Mouse (Mus musculus) kidney, postnatal 36 days (tissue): ENCODE results near the gene Atxn7l1.

ENCODE experiments used
- DNase-seq, 2 experiments: peaks; one replicate each; pipeline ENCODE4 v3.0.0; 2021 to 2022; ENCODE audit warnings: mixed read lengths in 2 of 2

Atxn7l1 gene

DNA sequence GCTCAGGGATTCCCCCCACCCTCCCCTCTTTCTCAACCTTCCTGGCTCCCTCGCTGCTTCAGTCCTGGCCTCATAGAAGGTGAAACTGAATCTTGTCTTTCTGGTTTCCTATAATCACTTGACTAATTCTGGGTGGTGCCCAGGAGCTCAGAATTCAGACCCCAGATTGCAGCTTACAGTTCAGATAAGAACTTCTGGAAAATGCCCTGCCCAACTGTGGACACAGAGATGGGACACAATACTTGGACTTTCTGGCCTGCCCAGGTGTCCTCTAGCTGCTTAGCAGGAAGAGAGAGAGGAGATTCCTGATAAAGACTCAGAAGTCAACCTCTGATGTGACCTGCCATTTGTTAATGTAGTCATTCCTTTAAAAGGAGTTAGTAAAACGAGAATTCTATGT lies 131.7 kb downstream of the Atxn7l1 start:
- DNase-seq, result peak in 1 of 2 experiments; percentile 10

DNA sequence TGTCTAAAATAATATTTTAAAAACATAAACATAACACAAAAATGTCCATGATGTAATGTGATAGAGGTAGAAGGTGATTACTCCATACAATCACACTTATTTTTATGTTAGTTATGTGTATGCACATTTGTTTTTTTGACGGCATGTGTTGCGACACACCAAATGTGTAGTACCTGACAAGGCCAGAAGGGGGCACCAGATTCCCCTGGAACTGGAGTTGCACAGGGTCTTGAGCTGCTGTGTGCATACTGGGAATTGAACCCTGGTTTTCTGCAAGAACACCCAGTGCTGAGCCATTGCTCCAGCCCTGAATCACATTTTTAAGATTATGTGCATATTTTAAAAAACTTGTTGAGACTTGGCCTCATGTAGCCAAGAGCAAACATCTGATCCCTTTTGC lies 133.3 kb downstream of the Atxn7l1 start:
- DNase-seq, result peak; percentile 54 to 88

DNA sequence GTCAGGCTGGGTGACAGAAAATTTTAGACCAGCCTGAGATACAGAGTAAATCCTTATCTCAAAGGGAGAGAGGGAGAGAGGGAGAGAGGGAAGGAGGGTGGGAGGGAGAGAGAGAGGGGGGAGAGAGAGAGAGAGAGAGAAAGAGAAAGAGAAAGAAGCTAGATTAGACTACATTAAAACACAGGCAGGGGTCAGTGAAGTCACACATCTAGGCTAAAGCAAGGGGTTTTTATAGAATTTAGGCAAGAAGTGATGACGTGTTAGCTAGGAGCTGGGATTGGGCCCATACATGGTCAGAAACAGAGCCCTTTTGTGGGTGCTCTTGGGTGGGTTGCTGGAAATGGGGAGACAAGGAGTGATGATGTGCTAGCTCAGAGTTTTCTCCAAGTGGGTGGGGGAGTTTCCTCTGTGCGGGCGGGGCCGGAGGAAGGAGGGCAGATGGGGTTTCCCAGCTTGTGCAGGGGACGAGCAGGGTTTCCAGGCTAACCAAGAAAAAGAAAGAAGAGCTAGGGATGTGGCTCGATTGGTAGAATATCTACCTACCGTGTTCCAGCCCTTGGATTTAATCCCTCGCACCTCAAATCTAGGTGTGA lies 136.9 kb downstream of the Atxn7l1 start:
- no peak for DNase-seq

DNA sequence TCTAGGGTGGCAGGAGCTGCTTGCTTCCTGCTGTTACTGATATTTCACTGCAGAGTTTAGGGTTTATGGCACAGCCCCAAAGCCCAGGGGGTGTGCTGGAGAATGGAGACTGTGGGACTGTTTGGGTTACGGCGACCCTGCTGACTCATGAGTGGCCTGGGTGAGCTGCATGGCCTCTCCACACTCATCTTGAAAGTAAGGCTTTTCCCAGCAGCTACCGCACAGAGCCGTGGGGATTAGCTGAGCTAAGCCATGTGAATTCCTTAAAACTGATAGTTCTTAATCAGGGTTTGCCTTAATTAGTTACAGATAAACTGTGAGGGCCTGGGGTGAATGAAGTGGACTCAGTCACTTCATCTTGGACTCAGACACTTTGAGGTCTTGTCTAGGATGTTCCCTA lies 137.9 kb downstream of the Atxn7l1 start:
- DNase-seq, result peak; percentile 47 to 50

DNA sequence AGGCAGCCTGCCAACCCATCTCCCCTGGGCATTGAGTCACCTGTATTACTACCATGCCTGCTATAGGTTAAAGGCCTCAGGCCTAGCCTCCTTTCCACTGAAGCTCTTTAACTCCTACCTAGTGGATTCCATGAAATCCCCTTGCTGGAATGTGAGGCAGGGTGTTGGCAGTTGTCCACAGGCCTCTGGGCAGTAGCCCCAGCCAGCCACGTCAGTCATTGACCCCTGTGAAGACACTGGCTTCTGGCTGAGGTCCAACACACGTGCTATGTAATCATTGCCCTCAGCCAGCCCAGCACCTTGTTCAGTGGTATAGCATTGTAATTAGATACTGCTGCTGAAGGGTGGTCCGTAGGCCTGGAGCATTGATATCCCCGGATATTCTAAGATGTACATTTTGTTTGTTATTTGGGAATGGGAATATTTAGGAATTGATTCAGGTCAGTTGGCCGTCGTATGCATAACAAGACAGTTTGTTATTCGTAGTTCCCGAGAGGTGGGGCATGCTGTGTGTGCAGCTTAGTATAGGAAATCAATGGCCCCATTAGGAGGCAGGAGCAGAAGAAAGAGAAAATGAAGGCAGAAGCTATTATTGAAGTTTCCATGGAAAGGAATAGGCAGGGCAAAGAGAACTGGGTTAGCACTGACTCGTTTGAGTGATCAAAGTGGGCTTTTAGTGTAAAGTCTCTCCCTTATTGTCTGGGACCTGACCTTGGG lies 138.6 kb downstream of the Atxn7l1 start:
- peak; percentile 93 to 94 for DNase-seq

DNA sequence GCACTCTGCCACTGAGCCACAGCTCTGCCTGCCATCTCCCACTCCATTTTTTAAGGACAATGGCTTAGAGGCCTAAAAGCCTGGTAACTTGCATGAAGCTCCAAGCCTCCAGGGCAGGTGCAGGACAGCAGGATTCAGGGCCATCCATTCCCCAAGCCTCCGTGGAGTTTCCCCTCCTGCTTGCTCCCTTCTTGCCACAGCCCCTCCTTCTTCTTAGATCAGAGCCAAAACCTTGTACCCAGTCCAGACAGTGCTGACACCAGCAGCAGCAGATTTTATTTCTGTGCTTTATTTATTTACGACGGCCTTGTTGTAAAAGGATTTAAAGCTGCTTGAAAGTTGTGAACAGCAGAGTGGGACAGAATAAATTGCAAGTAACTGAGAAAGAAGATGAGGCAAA lies 140.2 kb downstream of the Atxn7l1 start:
- peak; percentile 40 to 51 for DNase-seq

DNA sequence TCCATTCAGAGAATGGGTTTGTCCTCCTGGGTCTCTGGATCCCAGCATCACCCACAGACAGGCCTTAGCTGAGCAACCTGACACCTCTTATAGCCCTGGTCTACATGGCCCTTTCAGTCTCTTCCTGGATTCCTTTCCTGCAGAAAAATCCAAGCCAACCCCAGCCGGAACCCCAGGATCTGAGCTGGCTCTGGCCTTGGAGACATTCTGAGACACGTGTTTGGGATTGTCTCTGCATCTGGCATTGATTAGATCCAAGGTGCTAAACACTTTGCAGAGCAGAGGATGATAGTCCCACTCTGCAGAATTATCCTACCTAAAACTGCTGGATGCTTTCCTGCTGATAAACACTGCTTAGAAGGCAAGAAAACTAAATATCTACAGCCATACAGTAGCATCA lies 141.3 kb downstream of the Atxn7l1 start:
- DNase-seq, result no peak

DNA sequence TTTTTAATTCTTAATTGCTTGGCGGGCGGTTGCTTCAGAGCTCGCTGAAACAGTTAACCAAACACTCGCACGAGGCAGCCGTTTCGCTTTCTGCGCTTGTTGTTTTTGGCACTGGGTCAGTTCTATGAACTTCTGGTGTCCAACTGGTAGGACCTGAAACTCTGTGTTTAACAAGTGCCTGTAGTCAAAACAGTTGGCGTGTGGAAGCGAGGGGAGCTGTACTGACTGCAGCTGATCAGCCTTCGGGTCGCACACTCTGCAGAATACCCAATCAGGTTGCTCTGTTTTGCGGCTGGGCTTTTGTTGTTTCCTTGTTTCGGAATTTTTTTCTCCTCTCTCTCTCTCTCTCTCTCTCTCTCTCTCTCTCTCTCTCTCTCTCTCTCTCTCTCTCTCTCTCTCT lies 154.6 kb downstream of the Atxn7l1 start:
- DNase-seq, result peak; percentile 79 to 87

DNA sequence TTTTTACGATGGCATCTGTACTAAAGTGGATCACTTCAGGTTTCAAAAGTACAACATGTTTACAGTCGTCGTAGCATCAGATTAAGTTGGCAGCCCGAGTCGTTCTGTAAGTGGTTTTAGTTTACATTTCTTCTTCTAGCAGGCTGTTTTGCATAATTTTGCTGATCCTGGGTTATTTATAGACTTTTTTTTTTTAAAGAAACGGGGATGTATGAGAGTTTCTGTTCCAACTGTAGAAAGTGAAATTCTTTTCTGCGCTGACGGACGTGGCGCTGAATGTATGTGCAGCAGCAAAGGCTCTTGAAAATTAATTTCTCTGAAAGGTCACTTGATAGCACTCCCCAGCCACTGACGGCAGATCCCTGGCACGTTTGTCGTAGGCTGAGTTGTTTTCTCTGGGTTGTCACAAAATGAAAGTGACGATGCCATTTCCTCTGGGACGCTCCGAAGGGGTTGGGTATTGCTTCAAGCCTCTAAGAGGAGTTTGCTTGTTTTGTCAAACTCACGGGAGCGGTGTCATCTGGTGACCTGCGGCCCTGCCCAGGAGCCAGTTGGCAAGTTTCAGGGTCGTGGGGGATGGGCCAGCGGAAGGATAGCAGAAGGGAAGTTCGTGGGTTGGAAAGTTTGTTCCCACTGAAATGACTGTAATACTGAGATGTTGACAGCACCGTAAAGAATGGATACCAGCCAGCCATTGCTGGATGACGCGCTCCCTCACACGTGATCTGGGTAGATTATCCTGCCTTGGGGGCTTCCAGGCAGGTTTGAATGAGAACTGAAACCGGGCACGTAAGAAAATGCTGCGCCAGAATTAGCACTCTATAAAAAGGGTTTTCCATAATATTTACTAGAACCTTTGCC lies 155.3 kb downstream of the Atxn7l1 start:
- peak; percentile 77 to 89 for DNase-seq

DNA sequence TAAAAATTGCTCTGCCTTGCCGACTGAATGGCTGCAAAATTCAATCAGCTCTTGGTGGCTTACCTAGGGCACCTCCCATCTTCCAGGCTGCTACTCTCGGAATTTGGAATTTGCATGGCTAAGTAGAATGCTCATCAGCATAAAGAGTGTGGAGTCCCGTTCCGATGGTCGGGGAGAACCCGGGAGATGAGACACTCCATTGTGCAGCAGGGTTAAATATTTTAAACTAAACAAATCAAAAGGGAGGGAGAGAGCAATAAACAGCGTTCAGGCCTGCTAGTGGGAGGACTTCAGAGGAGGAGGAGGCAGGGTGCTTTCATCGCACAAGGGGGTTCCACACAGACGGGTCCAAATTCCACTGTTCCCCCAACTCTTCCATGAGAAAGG lies 155.9 kb downstream of the Atxn7l1 start:
- DNase-seq, result peak; percentile 42 to 59

DNA sequence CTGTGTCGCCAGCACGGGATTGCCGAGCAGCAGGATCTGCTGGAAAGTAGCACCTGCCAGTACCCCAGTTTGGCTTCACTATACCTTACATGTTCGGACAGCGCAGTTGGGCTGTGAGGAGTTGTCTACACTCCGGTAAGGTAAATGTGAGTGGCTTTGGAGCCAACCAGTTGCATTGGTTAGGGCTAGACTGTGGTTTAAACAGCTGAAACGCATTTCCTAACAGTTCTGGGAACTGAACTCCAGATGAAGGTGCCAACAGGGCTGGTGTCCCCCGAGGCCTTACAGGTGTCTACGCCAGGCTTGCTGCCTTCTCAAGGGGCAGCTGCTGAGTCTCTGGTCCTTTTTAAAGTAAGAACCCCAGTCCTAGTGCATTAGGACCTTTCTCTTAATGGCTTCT lies 157.6 kb downstream of the Atxn7l1 start:
- DNase-seq, result no peak

DNA sequence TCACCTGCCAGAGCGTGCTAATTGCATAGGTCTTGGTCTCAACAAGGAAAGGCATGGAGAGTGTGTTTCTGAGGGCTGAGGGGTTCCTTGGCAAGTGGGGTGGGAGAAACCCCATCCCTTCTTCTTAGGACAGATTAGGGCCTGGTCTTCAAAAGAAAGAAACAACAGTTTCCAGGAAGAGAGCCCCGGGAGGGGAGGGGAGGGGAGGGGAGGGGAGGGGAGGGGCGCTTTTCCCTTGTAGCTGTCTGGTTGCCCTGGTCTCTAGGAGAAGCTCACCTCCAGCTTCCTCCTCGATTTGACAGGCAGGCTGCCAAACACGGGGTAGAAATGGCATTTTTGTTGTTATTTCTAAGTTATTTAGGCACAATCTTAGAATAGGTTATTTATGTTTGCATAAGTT lies 159.0 kb downstream of the Atxn7l1 start:
- no peak for DNase-seq

DNA sequence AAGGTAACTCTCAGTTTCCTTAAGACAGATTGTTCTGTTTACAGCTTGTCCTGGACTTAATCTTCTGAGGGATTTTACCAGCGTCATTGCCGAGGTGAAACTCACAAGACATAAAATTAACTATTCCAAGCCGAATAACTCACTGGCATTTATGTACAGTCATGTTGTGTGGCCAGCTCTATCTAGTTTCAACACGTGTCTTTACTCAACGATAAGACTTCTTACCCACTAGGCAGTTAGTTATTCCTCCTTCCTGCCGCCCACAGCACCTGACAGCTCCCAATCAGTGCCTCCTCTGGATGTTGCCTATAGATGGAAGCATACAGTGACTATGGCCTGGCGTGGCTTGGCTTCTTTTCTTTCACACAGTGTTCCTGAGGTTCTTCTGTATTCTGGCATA lies 161.2 kb downstream of the Atxn7l1 start:
- DNase-seq, result no peak

DNA sequence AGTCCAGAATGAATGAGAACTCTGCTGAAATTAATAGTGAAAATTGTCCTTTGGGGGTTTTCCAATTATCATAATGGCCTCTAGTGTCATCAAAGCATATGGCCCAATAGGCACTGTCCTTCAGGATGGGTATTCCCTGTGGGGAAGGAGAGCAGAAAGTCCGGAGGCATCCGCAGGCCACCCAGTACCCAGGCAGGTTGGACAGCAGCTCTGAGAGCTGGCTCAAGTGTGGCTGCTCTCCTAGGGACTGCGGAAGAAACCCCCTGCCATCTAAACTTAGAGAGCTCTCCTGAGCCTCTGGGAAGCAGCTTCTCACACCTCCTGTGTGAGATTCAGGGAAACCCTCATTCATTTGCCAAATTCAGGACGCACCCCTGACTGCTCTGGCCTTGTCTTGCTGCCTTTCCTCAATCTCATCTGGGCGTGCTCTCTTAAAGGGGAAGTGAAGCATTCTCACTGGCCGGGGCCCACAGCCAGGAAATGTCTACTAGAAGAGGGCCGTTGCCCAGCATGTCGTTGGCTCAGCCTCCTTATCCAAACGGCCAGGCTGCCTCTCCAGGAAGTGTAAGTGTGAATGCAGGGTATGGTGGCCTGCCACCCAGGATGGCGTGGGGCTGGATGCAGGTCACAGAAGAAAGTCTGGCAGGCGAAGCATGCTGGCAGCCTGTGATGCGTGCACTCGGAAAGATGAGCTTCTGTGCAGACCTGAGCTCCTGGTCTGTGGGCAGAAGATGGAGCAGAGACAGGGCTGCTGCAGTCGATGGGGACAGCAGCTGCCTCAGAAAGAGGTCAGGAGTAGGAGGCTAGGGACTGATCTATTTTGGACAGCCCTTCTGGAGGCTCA lies 166.6 kb downstream of the Atxn7l1 start:
- peak; percentile 78 to 83 for DNase-seq

DNA sequence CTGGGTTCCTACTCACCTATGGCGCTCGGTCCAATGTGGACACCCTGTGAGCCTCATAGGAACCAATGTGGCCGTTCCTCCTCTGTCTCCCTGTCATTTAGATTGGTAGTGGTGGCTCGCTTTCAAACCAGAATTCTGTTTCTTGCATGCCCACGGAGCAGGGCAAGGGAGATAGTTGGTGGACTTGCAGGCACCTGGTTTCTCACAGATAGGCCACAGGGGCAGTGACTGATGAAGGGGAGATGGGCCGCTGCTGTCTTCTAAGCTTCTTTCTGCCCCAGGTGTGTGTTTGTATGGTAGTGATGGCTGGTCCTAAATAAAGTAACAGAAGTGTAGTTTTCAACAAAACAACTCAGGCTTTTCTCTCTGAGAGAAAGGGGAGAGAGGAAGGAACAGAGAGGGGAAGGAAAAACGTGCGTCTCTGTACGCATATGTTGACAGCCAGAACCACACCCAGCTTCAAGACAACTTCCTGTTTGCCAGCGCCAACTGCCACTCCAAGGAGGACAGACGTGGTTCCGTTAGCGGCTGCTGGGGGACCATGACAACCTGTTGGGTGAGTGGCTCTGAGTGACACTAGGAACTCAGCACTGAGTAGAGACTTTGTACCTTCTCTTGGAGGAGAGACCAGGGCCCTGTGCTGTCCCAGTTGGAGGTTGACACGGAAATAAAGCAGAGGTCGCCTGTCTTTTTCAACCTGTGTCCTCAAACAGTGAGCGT lies 167.6 kb downstream of the Atxn7l1 start:
- peak; percentile 52 to 66 for DNase-seq

DNA sequence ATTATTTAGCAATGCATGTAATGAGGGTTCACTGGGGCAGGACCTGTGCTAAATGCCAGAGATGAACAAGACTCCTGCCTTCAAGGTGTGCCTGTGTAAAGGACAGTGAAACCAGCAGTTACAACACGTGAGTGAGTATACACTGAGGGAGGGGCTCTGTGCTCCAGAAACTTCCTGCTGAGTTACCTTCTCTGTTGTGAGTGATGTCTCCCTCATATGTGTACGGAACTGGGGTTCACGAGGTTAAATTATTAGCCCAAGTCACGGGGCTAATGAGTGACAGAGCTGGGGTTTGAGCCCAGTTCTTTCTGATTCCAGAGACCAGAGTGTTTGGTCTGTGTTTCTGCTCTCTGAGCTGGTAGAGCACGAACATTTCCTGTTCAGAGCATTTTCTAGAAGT lies 168.3 kb downstream of the Atxn7l1 start:
- DNase-seq, result peak; percentile 71 to 75

DNA sequence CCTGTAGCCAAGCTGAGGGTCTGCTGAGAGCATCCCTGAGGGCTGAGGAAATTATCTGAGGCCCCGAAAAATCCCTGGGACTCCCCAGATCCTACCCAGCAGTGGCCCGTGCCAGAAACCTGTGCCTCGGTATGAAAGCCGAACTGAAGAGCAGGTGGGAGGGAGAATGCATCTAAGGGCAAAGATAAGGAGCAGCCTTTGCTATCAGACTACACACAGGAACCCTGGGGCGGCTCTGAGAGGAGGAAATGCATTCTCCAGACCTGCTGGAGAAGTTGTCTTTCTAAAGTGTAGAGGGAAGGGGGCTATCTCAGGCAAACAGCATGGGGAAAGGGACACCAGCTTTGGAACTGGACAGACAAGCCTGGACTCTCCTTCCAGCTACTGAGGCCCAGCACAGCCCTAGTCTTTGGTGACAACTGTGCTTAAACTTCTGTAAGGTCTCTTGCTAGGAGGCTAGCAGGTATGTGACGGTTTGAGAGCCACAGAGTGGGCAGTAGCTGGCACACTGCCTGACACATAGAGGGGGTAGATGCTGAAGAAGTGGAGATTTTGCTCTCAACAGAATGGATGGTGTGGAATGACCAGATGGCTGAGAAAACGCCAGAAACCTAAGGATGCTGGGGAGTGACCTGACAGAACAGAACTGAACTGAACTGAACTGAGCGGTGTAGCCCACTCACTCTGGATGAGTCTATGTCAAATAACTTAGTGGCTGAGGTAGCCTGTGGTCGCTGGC lies 170.5 kb downstream of the Atxn7l1 start:
- no peak for DNase-seq

DNA sequence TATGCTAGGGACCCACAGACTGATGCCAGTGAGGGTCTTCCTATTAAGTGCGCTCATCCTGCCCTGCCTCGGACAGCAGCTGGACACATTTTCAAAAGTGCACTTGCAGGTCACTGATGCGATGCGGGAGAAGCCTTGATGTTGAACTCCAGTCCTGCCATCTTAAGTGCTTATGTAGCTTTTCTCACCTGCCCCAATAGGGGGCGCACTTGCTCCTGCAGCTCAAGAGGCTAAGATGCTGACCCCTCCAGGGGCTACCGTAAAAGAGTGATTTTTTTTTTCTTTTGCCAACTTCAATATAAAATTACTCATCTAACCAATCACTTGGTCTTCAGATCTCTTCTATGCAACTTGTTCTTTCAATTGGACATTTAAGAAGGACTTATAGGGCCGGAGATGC lies 175.1 kb downstream of the Atxn7l1 start:
- peak in 1 of 2 experiments; percentile 30 for DNase-seq

DNA sequence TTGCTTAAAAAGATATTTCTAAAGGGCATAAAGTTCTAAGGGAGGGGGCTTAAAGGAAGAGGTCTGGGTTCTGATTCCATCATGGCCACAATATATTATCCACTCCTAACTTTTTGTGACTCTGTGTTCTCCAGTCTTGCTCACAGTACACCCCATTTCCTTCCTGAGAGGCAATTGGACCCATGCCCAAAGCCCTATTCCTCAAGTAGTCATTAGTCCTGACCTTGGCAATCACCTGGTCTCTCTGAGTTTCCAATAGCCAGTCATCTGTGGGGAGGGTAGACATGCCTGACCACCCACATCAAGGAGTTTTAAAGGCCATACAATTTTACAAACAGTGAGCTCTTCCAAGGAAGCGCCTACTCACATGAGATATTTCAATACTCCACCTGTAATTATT lies 176.3 kb downstream of the Atxn7l1 start:
- peak; percentile 36 to 48 for DNase-seq

DNA sequence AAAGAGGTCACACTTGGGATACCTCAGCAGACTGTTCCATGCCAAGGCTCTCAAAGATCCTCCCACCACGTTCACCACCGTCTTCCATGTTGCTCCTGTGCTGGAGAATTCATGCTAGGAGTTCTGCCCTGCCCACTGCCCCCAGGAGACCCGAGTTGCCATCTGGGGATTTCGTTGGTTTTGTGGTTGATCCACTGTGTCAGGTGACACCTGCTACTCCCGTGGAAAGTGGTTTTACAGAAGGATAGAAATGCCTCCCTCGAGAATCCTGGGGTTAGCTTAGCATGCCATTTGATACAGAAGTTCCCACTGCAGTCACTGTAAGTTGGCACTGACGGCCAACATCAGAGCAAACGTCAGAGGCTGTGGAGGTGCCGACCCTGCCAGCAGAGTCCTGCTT lies 177.9 kb downstream of the Atxn7l1 start:
- no peak for DNase-seq

DNA sequence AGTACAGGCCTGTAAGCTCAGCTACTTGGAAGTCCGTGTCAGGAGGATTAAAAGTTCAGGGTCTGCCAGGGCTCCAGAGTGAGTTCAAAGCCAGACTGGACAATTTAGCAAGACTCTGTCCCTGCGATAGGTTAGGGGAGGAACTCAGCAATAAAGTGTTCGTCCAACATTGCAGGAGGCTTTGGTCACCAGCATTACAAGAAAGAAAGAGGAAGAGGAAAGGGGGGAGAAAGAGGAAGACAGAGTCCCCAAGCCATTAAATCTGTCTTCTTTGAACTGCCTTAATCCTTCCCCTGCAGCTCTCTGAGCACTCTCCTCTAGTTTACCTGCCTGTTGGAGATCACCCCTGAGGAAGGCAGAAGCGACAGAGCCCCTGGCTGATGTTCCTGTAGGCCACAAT lies 184.6 kb downstream of the Atxn7l1 start:
- no peak for DNase-seq
